8 mouse cellular contexts compared by ENCODE assay signal in genomic region chr7:4922508-4922907, GRCm38 (mm10). TPM values are rescaled to one million over a fixed set of nuclear protein-coding genes. Genes with fewer than 3 reads are reported as not detected.
DNase-seq lines count a peak whose midpoint lies in the region; ATAC-seq and TF ChIP-seq lines count a peak whose summit lies in the region.

No protein-coding gene starts in this region.

- H3K27me3 ChIP-seq in forebrain, embryonic 12.5 days = no peaks in the 10 kb centered on the region
- H3K27me3 ChIP-seq in heart, embryonic 16.5 days (ENCODE audit: control insufficient read depth, insufficient read depth, low read length) = no peaks in the 10 kb centered on the region
- H3K27me3 ChIP-seq in midbrain, postnatal 0 days (ENCODE audit: insufficient read depth, low read length) = no peaks in the 10 kb centered on the region
- no peaks in the 10 kb centered on the region for H3K27me3 ChIP-seq in testis, adult 2 months (ENCODE audit: control insufficient read depth, insufficient read depth, low read length)

- peak overlapping the region; percentile 39 for H3K4me3 ChIP-seq in forebrain, embryonic 12.5 days (replicated peaks)
- peak overlapping the region; percentile 47 for H3K4me3 ChIP-seq in heart, embryonic 16.5 days (ENCODE audit: low read length)
- H3K4me3 ChIP-seq in midbrain, postnatal 0 days (ENCODE audit: low read depth, low read length) = peak overlapping the region; percentile 40
- peak overlapping the region; percentile 94 for H3K4me3 ChIP-seq in testis, adult 2 months (ENCODE audit: control insufficient read depth, low read depth, low read length)

- peak overlapping the region; percentile 99 for H3K27ac ChIP-seq in forebrain, embryonic 12.5 days
- no peak overlapping the region; the same call in 1 of the 2 replicates for H3K27ac ChIP-seq in heart, embryonic 16.5 days (ENCODE audit: low read length)
- H3K27ac ChIP-seq in midbrain, postnatal 0 days (ENCODE audit: low read depth, low read length) = peak overlapping the region; percentile 99
- peak overlapping the region; percentile 94 for H3K27ac ChIP-seq in testis, adult 2 months (ENCODE audit: control insufficient read depth, insufficient read depth, low read depth, low read length)

- no peak; the same call in 1 of the 2 replicates for TF ChIP-seq POLR2A in testis, adult 2 months (IDR thresholded peaks at IDR 0.05; ENCODE audit: control insufficient read depth, low read depth, low read length)

- no peak for TF ChIP-seq CTCF in midbrain, postnatal 0 days (IDR thresholded peaks at IDR 0.05)
- TF ChIP-seq CTCF in testis, adult 2 months (IDR thresholded peaks at IDR 0.05; ENCODE audit: control insufficient read depth, insufficient read depth, insufficient replicate concordance, low read depth, low read length) = no peak

- H3K9ac ChIP-seq in forebrain, embryonic 12.5 days = peak overlapping the region; percentile 57
- peak overlapping the region; percentile 63 for H3K9ac ChIP-seq in heart, embryonic 16.5 days (ENCODE audit: low read length)
- H3K9ac ChIP-seq in midbrain, postnatal 0 days (replicated peaks; ENCODE audit: low read length, poor library complexity, severe bottlenecking) = peak overlapping the region; percentile 61

- no peaks in the 10 kb centered on the region for H3K9me3 ChIP-seq in forebrain, embryonic 12.5 days
- H3K9me3 ChIP-seq in heart, embryonic 16.5 days (replicated peaks; ENCODE audit: control insufficient read depth, low read length) = no peaks in the 10 kb centered on the region
- H3K9me3 ChIP-seq in midbrain, postnatal 0 days (ENCODE audit: low read length) = no peaks in the 10 kb centered on the region

- peak; percentile 86 for DNase-seq in brain, embryonic 18.5 days (ENCODE audit: low read depth, low spot score)
- DNase-seq in kidney, postnatal 10 days = peak; percentile 87
- peak; percentile 38 for DNase-seq in liver
- DNase-seq in midbrain, postnatal 0 days (ENCODE audit: low spot score) = peak; percentile 94

- peaks cover 63% of the 10 kb centered on the region for H3K4me1 ChIP-seq in forebrain, embryonic 12.5 days
- H3K4me1 ChIP-seq in heart, embryonic 16.5 days (ENCODE audit: control insufficient read depth, insufficient read depth, low read length) = peaks cover 32% of the 10 kb centered on the region
- H3K4me1 ChIP-seq in midbrain, postnatal 0 days (ENCODE audit: insufficient read depth, low read length) = peaks cover 35% of the 10 kb centered on the region
- peaks cover 46% of the 10 kb centered on the region for H3K4me1 ChIP-seq in testis, adult 2 months (ENCODE audit: control insufficient read depth, insufficient read depth, low read length)

- ATAC-seq in CD4-positive, CD25-positive, alpha-beta regulatory T cell, adult 4 months = peak; percentile 82
- peak; percentile 85 for ATAC-seq in forebrain, embryonic 12.5 days (ENCODE audit: low FRiP score)
- 0 out of 2 replicates have a peak, but pooled peaks have one; percentile 5 for ATAC-seq in heart, embryonic 16.5 days (replicated peaks; ENCODE audit: extremely low read depth, insufficient read depth, low FRiP score)
- ATAC-seq in midbrain, postnatal 0 days (ENCODE audit: low FRiP score) = peak; percentile 88

- peak overlapping the region; percentile 86 for H3K4me2 ChIP-seq in forebrain, embryonic 12.5 days
- H3K4me2 ChIP-seq in heart, embryonic 16.5 days (ENCODE audit: low read depth, low read length) = peak overlapping the region; percentile 80
- peak overlapping the region; percentile 88 for H3K4me2 ChIP-seq in midbrain, postnatal 0 days (ENCODE audit: low read depth, low read length, poor library complexity, severe bottlenecking)

- H3K36me3 ChIP-seq in forebrain, embryonic 12.5 days (replicated peaks) = peaks cover 39% of the 10 kb centered on the region
- peaks cover 32% of the 10 kb centered on the region for H3K36me3 ChIP-seq in heart, embryonic 16.5 days (ENCODE audit: control insufficient read depth, insufficient read depth)
- peaks cover 23% of the 10 kb centered on the region for H3K36me3 ChIP-seq in midbrain, postnatal 0 days (ENCODE audit: insufficient read depth, low read length)
- no peaks in the 10 kb centered on the region for H3K36me3 ChIP-seq in testis, adult 2 months (ENCODE audit: control insufficient read depth, insufficient read depth, low read length)

- 0% methylated on average over 14 of the region's 14 CpGs for WGBS in forebrain, embryonic 12.5 days
- WGBS in heart, embryonic 16.5 days = under 1% methylated on average over 14 of the region's 14 CpGs
- under 1% methylated on average over 14 of the region's 14 CpGs for WGBS in midbrain, postnatal 0 days

RNA-seq across cellular contexts. Expression of gene Nat14, which starts 0.7 kb away (rescaled TPM):
- polyA plus RNA-seq in CD4-positive, CD25-positive, alpha-beta regulatory T cell, adult 4 months (2017; shearing (Covaris generic)) = under 1 TPM in 1 of 2 experiments, not detected in 1; 0.61 TPM
- 18.1 and 19.4 TPM in 2 replicates for polyA plus RNA-seq in forebrain, embryonic 12.5 days (2016; fragmentation: Nextera tagmentation; extraction: Ambion mirVana)
- 3.9 and 4.6 TPM in 2 replicates for polyA plus RNA-seq in heart, embryonic 16.5 days (2015; fragmentation: Nextera tagmentation; extraction: Ambion mirVana)
- 44.8 and 49.7 TPM in 2 replicates for total RNA-seq in midbrain, postnatal 0 days (2014; rRNA removed)
- polyA plus RNA-seq in midbrain, postnatal 0 days (2015; fragmentation: Nextera tagmentation; extraction: Ambion mirVana) = 33.2 and 35.9 TPM in 2 replicates
- 3.7 and 4.8 TPM in 2 replicates for polyA plus RNA-seq in testis, adult 2 months (2012; rRNA removed)

RNA-seq across cellular contexts. Expression of gene Ssc5d, which starts 3.1 kb away (rescaled TPM):
- under 1 TPM in 1 of 2 experiments, not detected in 1; 0.12 TPM for polyA plus RNA-seq in CD4-positive, CD25-positive, alpha-beta regulatory T cell, adult 4 months (2017; shearing (Covaris generic))
- 0.89 and 1.4 TPM in 2 replicates for polyA plus RNA-seq in forebrain, embryonic 12.5 days (2016; fragmentation: Nextera tagmentation; extraction: Ambion mirVana)
- polyA plus RNA-seq in heart, embryonic 16.5 days (2015; fragmentation: Nextera tagmentation; extraction: Ambion mirVana) = 2.6 and 2.7 TPM in 2 replicates
- total RNA-seq in midbrain, postnatal 0 days (2014; rRNA removed) = 1.9 and 3.4 TPM in 2 replicates
- polyA plus RNA-seq in midbrain, postnatal 0 days (2015; fragmentation: Nextera tagmentation; extraction: Ambion mirVana) = 1.2 and 1.6 TPM in 2 replicates
- polyA plus RNA-seq in testis, adult 2 months (2012; rRNA removed) = 0.94 and 1.9 TPM in 2 replicates

RNA-seq across cellular contexts. Expression of gene Zfp628, which starts 7.5 kb away (rescaled TPM):
- polyA plus RNA-seq in CD4-positive, CD25-positive, alpha-beta regulatory T cell, adult 4 months (2017; shearing (Covaris generic)) = 1 to 10 TPM in 1 of 2 experiments, under 1 TPM in 1; 0.99 to 1.5 TPM
- 4.0 and 4.6 TPM in 2 replicates for polyA plus RNA-seq in forebrain, embryonic 12.5 days (2016; fragmentation: Nextera tagmentation; extraction: Ambion mirVana)
- 2.2 and 2.5 TPM in 2 replicates for polyA plus RNA-seq in heart, embryonic 16.5 days (2015; fragmentation: Nextera tagmentation; extraction: Ambion mirVana)
- 10.6 and 12.3 TPM in 2 replicates for total RNA-seq in midbrain, postnatal 0 days (2014; rRNA removed)
- 5.1 and 5.6 TPM in 2 replicates for polyA plus RNA-seq in midbrain, postnatal 0 days (2015; fragmentation: Nextera tagmentation; extraction: Ambion mirVana)
- polyA plus RNA-seq in testis, adult 2 months (2012; rRNA removed) = 8.8 and 10.5 TPM in 2 replicates

RNA-seq across cellular contexts. Expression of gene Gm36210, which starts 16.2 kb away (rescaled TPM):
- polyA plus RNA-seq in CD4-positive, CD25-positive, alpha-beta regulatory T cell, adult 4 months (2017; shearing (Covaris generic)) = not detected
- polyA plus RNA-seq in forebrain, embryonic 12.5 days (2016; fragmentation: Nextera tagmentation; extraction: Ambion mirVana) = 0.24 and 0.41 TPM in 2 replicates
- polyA plus RNA-seq in heart, embryonic 16.5 days (2015; fragmentation: Nextera tagmentation; extraction: Ambion mirVana) = 0.11 TPM in 1 of 2 replicates, not detected in the other
- total RNA-seq in midbrain, postnatal 0 days (2014; rRNA removed) = 0.57 TPM in 1 of 2 replicates, not detected in the other
- polyA plus RNA-seq in midbrain, postnatal 0 days (2015; fragmentation: Nextera tagmentation; extraction: Ambion mirVana) = 0.32 and 0.43 TPM in 2 replicates
- 0.65 and 0.79 TPM in 2 replicates for polyA plus RNA-seq in testis, adult 2 months (2012; rRNA removed)

RNA-seq across cellular contexts. Expression of gene Sbk2, which starts 41.7 kb away (rescaled TPM):
- not detected for polyA plus RNA-seq in CD4-positive, CD25-positive, alpha-beta regulatory T cell, adult 4 months (2017; shearing (Covaris generic))
- polyA plus RNA-seq in forebrain, embryonic 12.5 days (2016; fragmentation: Nextera tagmentation; extraction: Ambion mirVana) = not detected in 2 replicates
- polyA plus RNA-seq in heart, embryonic 16.5 days (2015; fragmentation: Nextera tagmentation; extraction: Ambion mirVana) = 5.9 and 10.4 TPM in 2 replicates
- total RNA-seq in midbrain, postnatal 0 days (2014; rRNA removed) = 0.49 TPM in 1 of 2 replicates, not detected in the other
- polyA plus RNA-seq in midbrain, postnatal 0 days (2015; fragmentation: Nextera tagmentation; extraction: Ambion mirVana) = 0.20 TPM in 1 of 2 replicates, not detected in the other
- 0.04 and 0.17 TPM in 2 replicates for polyA plus RNA-seq in testis, adult 2 months (2012; rRNA removed)

Comparison
In these comparisons a context has a peak if more than half of its experiments do, and no peak if none do; other contexts are left out.
1. ATAC-seq: peak in every context shown above with its lines; median percentile 88 in midbrain, postnatal 0 days; 85 in forebrain, embryonic 12.5 days; 82 in CD4-positive, CD25-positive, alpha-beta regulatory T cell, adult 4 months; 5 in heart, embryonic 16.5 days.
2. DNase-seq: peak in every context shown above with its lines; median percentile 94 in midbrain, postnatal 0 days; 87 in kidney, postnatal 10 days; 86 in brain, embryonic 18.5 days; 38 in liver.
3. H3K4me3 ChIP-seq: peak in every context shown above with its lines; median percentile 94 in testis, adult 2 months; 47 in heart, embryonic 16.5 days; 40 in midbrain, postnatal 0 days; 39 in forebrain, embryonic 12.5 days.